Mouse (Mus musculus): ENCODE measurements around the gene Unc5a.

Unc5a gene

GRCm38 (mm10) chr13:55006415-55006742 lies 57.2 kb downstream of the Unc5a start:
- DNase-seq = no peak

GRCm38 (mm10) chr13:55008589-55008988 lies 59.4 kb downstream of the Unc5a start:
- no peak for DNase-seq

- no peak for DNase-seq
These were observed 61.9 kb downstream of the Unc5a start for GRCm38 (mm10) chr13:55011103-55011502.

- DNase-seq = no peak
These were observed 62.8 kb downstream of the Unc5a start for GRCm38 (mm10) chr13:55011981-55012478.

GRCm38 (mm10) chr13:55013702-55014344 lies 64.6 kb downstream of the Unc5a start:
- DNase-seq = no peak

- no peak for DNase-seq
These were observed 65.2 kb downstream of the Unc5a start for GRCm38 (mm10) chr13:55014451-55014850.

- DNase-seq = no peak
These were observed 68.1 kb downstream of the Unc5a start for GRCm38 (mm10) chr13:55017154-55017897.

GRCm38 (mm10) chr13:55017898-55018599 lies 68.8 kb downstream of the Unc5a start:
- no peak for DNase-seq

GRCm38 (mm10) chr13:55018700-55019099 lies 69.5 kb downstream of the Unc5a start:
- no peak for DNase-seq

- DNase-seq = no peak
These were observed 70.0 kb downstream of the Unc5a start for GRCm38 (mm10) chr13:55019181-55019580.

- no peak for DNase-seq
These were observed 70.8 kb downstream of the Unc5a start for GRCm38 (mm10) chr13:55020051-55020450.

GRCm38 (mm10) chr13:55021194-55021779 lies 72.1 kb downstream of the Unc5a start, which contains the start of gene Hk3:
TSS of gene Hk3 (minus strand) at chr13:55021385.
- DNase-seq = no peak

GRCm38 (mm10) chr13:55022256-55022655 lies 73.0 kb downstream of the Unc5a start:
- no peak for DNase-seq

GRCm38 (mm10) chr13:55022715-55023114 lies 73.5 kb downstream of the Unc5a start:
- no peak for DNase-seq

- DNase-seq = no peak
These were observed 75.0 kb downstream of the Unc5a start for GRCm38 (mm10) chr13:55024215-55024614.

- no peak for DNase-seq
These were observed 90.8 kb downstream of the Unc5a start for GRCm38 (mm10) chr13:55040016-55040415.

GRCm38 (mm10) chr13:55047706-55048105 lies 98.5 kb downstream of the Unc5a start:
- DNase-seq = no peak
